Comparison of ENCODE assay signal across 17 mouse cellular contexts in the genomic region with DNA sequence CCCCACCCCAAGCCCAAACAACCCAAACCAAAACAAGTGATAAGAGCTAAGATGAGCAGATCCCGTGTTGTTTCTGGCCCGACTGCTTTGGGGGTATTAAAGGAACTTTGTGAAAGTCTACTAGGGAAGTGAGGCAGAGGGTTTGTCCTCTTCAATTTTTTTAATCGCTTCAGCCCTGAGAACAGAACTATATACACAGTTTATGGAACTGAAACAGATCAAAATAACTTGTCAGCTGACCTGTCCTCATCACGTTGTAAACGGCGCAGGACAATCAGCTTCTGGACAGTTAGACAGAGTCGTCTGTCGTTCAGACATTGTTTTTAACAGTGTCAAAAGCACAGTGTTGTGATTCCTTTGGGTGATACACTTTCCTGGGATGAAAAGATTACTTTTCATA.
DNase-seq lines count a peak whose midpoint lies in the region; ATAC-seq and TF ChIP-seq lines count a peak whose summit lies in the region.
"Had no signal": no experiment of that assay in that cellular context is flagged by ENCODE, and none has a peak within 500 bp of the region (broad histone marks: within the 10 kb centered on the region; RNA-seq: fewer than 3 reads in every experiment).

No protein-coding gene starts in this region.

- no peaks in the 10 kb centered on the region for H3K79me2 ChIP-seq in liver, adult 2 months (ENCODE audit: control insufficient read depth, insufficient read depth, low read length)

- no peak overlapping the region for H3K4me3 ChIP-seq in liver, adult 2 months (ENCODE audit: insufficient read depth, low read depth, low read length)
- peak overlapping the region; percentile 10; the same call in 1 of the 2 replicates for H3K4me3 ChIP-seq in bone marrow macrophage, adult 2 months (ENCODE audit: insufficient read depth, low read length)
- H3K4me3 ChIP-seq in gastrocnemius, adult 2 months, result no peak overlapping the region
- H3K4me3 ChIP-seq: embryonic facial prominence, embryonic 13.5 days; liver, embryonic 13.5 days; neural tube, embryonic 13.5 days had no signal

- no peaks in the 10 kb centered on the region for H3K27me3 ChIP-seq in liver, adult 2 months (ENCODE audit: control insufficient read depth, insufficient read depth, low read length)
- H3K27me3 ChIP-seq: embryonic facial prominence, embryonic 13.5 days; liver, embryonic 13.5 days; neural tube, embryonic 13.5 days had no signal

- no peak for ATAC-seq in inflammation-experienced regulatory T-cells, adult 6 months

- peak; percentile 18 to 56 for DNase-seq in heart, adult 18-20 months
- no peak for DNase-seq in heart, postnatal 14 days
- peak; percentile 44 for DNase-seq in liver, adult 2 months (ENCODE audit: extremely low read depth, low read depth, low spot score)
- DNase-seq in liver, result no peak
- DNase-seq in monocyte, adult 2 months (ENCODE audit: low read depth in 1 of 2, low spot score in 2 of 2), result peak; percentile 12 to 32
- no peak for DNase-seq in gastrocnemius, adult 2 months
- DNase-seq: adrenal gland, postnatal 36 days; cerebellum, adult 11-12 months; gastrocnemius, postnatal 25 days; liver, embryonic 13.5 days; lung, postnatal 4 days; thymus, postnatal 14 days had no signal

- TF ChIP-seq POLR2A in liver, adult 2 months (IDR thresholded peaks at IDR 0.05; ENCODE audit: extremely low read depth, insufficient read depth, low read length), result no peak
- no peak for TF ChIP-seq POLR2A in bone marrow macrophage, adult 2 months (IDR thresholded peaks at IDR 0.05; ENCODE audit: borderline replicate concordance, low read depth, low read length)

- no peaks in the 10 kb centered on the region for H3K36me3 ChIP-seq in liver, adult 2 months (ENCODE audit: control insufficient read depth, insufficient read depth, low read length)
- H3K36me3 ChIP-seq: embryonic facial prominence, embryonic 13.5 days; liver, embryonic 13.5 days; neural tube, embryonic 13.5 days had no signal

- H3K9ac ChIP-seq in liver, adult 2 months (ENCODE audit: low read depth, low read length), result no peak overlapping the region
- H3K9ac ChIP-seq: embryonic facial prominence, embryonic 13.5 days; liver, embryonic 13.5 days; neural tube, embryonic 13.5 days had no signal

- H3K27ac ChIP-seq in liver, adult 2 months (replicated peaks; ENCODE audit: insufficient read depth, low read depth, low read length), result no peak overlapping the region
- H3K27ac ChIP-seq in bone marrow macrophage, adult 2 months (ENCODE audit: insufficient read depth, low read depth, low read length), result peak overlapping the region; percentile 98
- H3K27ac ChIP-seq in gastrocnemius, adult 2 months, result no peak overlapping the region
- H3K27ac ChIP-seq: neural tube, embryonic 13.5 days; stomach, postnatal 0 days had no signal

- TF ChIP-seq CTCF in liver, adult 2 months (IDR thresholded peaks at IDR 0.05; ENCODE audit: low read depth, low read length), result no peak
- TF ChIP-seq CTCF in bone marrow macrophage, adult 2 months (IDR thresholded peaks at IDR 0.05; ENCODE audit: low read depth, low read length), result no peak
- no peak for TF ChIP-seq CTCF in gastrocnemius, adult 2 months (IDR thresholded peaks at IDR 0.05)

- peaks cover 2% of the 10 kb centered on the region; the same call in 1 of the 2 replicates for H3K4me1 ChIP-seq in liver, adult 2 months (ENCODE audit: control insufficient read depth, insufficient read depth, low read length)
- H3K4me1 ChIP-seq in bone marrow macrophage, adult 2 months (ENCODE audit: control insufficient read depth, insufficient read depth, low read length), result peaks cover 66% of the 10 kb centered on the region
- H3K4me1 ChIP-seq: neural tube, embryonic 13.5 days had no signal

- WGBS in liver, adult 2 months, result 66% methylated on average over 8 of the region's 8 CpGs

- intact Hi-C loops in heart, postnatal 14 days (cut with DNase I), result no loop called here
- intact Hi-C loops in gastrocnemius, adult 2 months (cut with DNase I), result no loop called here

Comparison
In these comparisons a context has a peak if more than half of its experiments do, and no peak if none do; other contexts are left out.
1. DNase-seq: peak in heart, adult 18-20 months (2 of 2), liver, adult 2 months (single experiment) and monocyte, adult 2 months (2 of 2); none in heart, postnatal 14 days (0 of 2), liver (single experiment) and gastrocnemius, adult 2 months (single experiment).